17 mouse cellular contexts compared by ENCODE assay signal in the genomic region with DNA sequence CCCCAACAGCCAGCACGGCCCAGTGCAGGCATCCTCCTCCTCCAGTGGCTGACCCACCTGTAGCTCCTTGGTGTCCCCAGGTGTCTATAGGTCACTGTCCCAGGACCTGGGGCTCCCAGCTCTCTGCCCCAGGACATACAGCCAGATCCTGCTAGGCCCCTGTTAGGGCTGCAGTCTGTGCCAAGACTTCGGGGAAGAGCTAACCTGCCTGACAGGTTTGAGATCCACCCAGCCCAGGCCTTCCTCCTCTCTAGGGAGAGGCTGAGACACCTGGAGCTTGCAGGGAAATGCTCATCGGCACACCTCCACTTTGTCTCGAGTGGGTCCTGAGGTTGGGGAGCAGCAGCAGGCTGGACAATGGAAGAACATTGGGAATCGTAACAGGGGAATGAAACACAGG. TPM values are rescaled to one million over a fixed set of nuclear protein-coding genes. Genes with fewer than 3 reads are reported as not detected.
A peak's percentile ranks its signal among the peaks of the same experiment; 100 is the strongest.
DNase-seq lines count a peak whose midpoint lies in the region; ATAC-seq and TF ChIP-seq lines count a peak whose summit lies in the region.
"Had no signal": no experiment of that assay in that cellular context is flagged by ENCODE, and none has a peak within 500 bp of the region (broad histone marks: within the 10 kb centered on the region; RNA-seq: fewer than 3 reads in every experiment).

No protein-coding gene starts in this region.

- no peak for ATAC-seq in limb, embryonic 13.5 days (ENCODE audit: low FRiP score, low read depth)
- ATAC-seq: CD4-positive, CD25-positive, alpha-beta regulatory T cell, adult 4 months; inflammation-experienced regulatory T-cells, adult 6 months; midbrain, embryonic 15.5 days had no signal

- H3K4me1 ChIP-seq in E14TG2a.4 (replicated peaks; ENCODE audit: low read depth, low read length) = peaks cover 58% of the 10 kb centered on the region
- H3K4me1 ChIP-seq in bone marrow macrophage, adult 2 months (ENCODE audit: control insufficient read depth, insufficient read depth, low read length) = peaks cover 42% of the 10 kb centered on the region
- peaks cover 16% of the 10 kb centered on the region for H3K4me1 ChIP-seq in limb, embryonic 13.5 days

- no peak for TF ChIP-seq POLR2A in bone marrow macrophage, adult 2 months (IDR thresholded peaks at IDR 0.05; ENCODE audit: borderline replicate concordance, low read depth, low read length)

- no peaks in the 10 kb centered on the region for H3K36me3 ChIP-seq in E14TG2a.4 (ENCODE audit: insufficient read depth, low read length)
- H3K36me3 ChIP-seq in limb, embryonic 13.5 days = no peaks in the 10 kb centered on the region
- H3K36me3 ChIP-seq: midbrain, embryonic 15.5 days; neural tube, embryonic 13.5 days had no signal

- peak; percentile 38 to 60 for DNase-seq in lung, adult 18-20 months
- DNase-seq in lung, postnatal 4 days = no peak
- DNase-seq in layer of hippocampus, postnatal 10 days (ENCODE audit: low spot score in 2 of 2) = no peak
- no peak for DNase-seq in ovary, adult 18-20 months (ENCODE audit: low spot score)
- DNase-seq in cerebellum, adult 9-11 months = no peak
- DNase-seq: adrenal gland, postnatal 10 days; heart, postnatal 36 days; thymus, postnatal 36 days had no signal

- no peak overlapping the region; the same call in 1 of the 2 replicates for H3K4me2 ChIP-seq in limb, embryonic 13.5 days (replicated peaks)
- H3K4me2 ChIP-seq: midbrain, embryonic 15.5 days; neural tube, embryonic 13.5 days had no signal

- no peak for TF ChIP-seq CTCF in E14TG2a.4 (conservative IDR thresholded peaks at IDR 0.05; ENCODE audit: low read length)
- no peak for TF ChIP-seq CTCF in bone marrow macrophage, adult 2 months (IDR thresholded peaks at IDR 0.05; ENCODE audit: low read depth, low read length)

- H3K27ac ChIP-seq in bone marrow macrophage, adult 2 months (ENCODE audit: insufficient read depth, low read depth, low read length) = peak overlapping the region; percentile 66
- no peak overlapping the region for H3K27ac ChIP-seq in limb, embryonic 13.5 days
- H3K27ac ChIP-seq: left cerebral cortex, adult 2 months; liver, embryonic 14.5 days; midbrain, embryonic 15.5 days; neural tube, embryonic 13.5 days had no signal

- no peaks in the 10 kb centered on the region for H3K9me3 ChIP-seq in E14TG2a.4 (ENCODE audit: low read length)
- no peaks in the 10 kb centered on the region for H3K9me3 ChIP-seq in limb, embryonic 13.5 days
- H3K9me3 ChIP-seq: midbrain, embryonic 15.5 days; neural tube, embryonic 13.5 days had no signal

- H3K4me3 ChIP-seq in E14TG2a.4 (replicated peaks; ENCODE audit: low read length) = peak overlapping the region; percentile 69
- peak overlapping the region; percentile 52; the same call in 1 of the 2 replicates for H3K4me3 ChIP-seq in bone marrow macrophage, adult 2 months (ENCODE audit: insufficient read depth, low read length)
- H3K4me3 ChIP-seq in limb, embryonic 13.5 days = no peak overlapping the region
- H3K4me3 ChIP-seq: left cerebral cortex, adult 2 months; midbrain, embryonic 15.5 days; neural tube, embryonic 13.5 days had no signal

- WGBS in limb, embryonic 13.5 days = 66% methylated on average over 5 of the region's 5 CpGs

- H3K27me3 ChIP-seq in E14TG2a.4 (ENCODE audit: insufficient read depth, low read length) = no peaks in the 10 kb centered on the region
- no peaks in the 10 kb centered on the region for H3K27me3 ChIP-seq in limb, embryonic 13.5 days
- H3K27me3 ChIP-seq: midbrain, embryonic 15.5 days; neural tube, embryonic 13.5 days had no signal

- H3K9ac ChIP-seq in limb, embryonic 13.5 days = peak overlapping the region; percentile 25; the same call in 1 of the 2 replicates
- H3K9ac ChIP-seq: liver, embryonic 14.5 days; midbrain, embryonic 15.5 days; neural tube, embryonic 13.5 days had no signal

RNA-seq across cellular contexts. Expression of gene Sbno2, which starts 0.6 kb away (rescaled TPM):
- polyA plus RNA-seq in bone marrow macrophage, adult 2 months (2012; ENCODE audit: insufficient read depth, insufficient read length, missing spikeins) = 54.5 and 55.8 TPM in 2 replicates
- 13.5 and 15.2 TPM in 2 replicates for polyA plus RNA-seq in limb, embryonic 13.5 days (2015; fragmentation: Nextera tagmentation; extraction: Ambion mirVana)
- total RNA-seq in layer of hippocampus, postnatal 10 days (2021) = 10 to 100 TPM; 19.7 to 23.9 TPM

RNA-seq across cellular contexts. Expression of gene Stk11, which starts 9.7 kb away (rescaled TPM):
- polyA plus RNA-seq in bone marrow macrophage, adult 2 months (2012; ENCODE audit: insufficient read depth, insufficient read length, missing spikeins) = 104 TPM in 2 replicates
- polyA plus RNA-seq in limb, embryonic 13.5 days (2015; fragmentation: Nextera tagmentation; extraction: Ambion mirVana) = 17.1 and 17.4 TPM in 2 replicates
- total RNA-seq in layer of hippocampus, postnatal 10 days (2021) = 10 to 100 TPM; 77.1 to 88.3 TPM

RNA-seq across cellular contexts. Expression of gene Atp5d, which starts 32.5 kb away (rescaled TPM):
- 198 TPM in 2 replicates for polyA plus RNA-seq in bone marrow macrophage, adult 2 months (2012; ENCODE audit: insufficient read depth, insufficient read length, missing spikeins)
- 456 and 475 TPM in 2 replicates for polyA plus RNA-seq in limb, embryonic 13.5 days (2015; fragmentation: Nextera tagmentation; extraction: Ambion mirVana)
- total RNA-seq in layer of hippocampus, postnatal 10 days (2021) = 100 to 1,000 TPM; 385 to 392 TPM

RNA-seq across cellular contexts. Expression of gene Cbarp, which starts 34.7 kb away (rescaled TPM):
- 2.0 and 2.9 TPM in 2 replicates for polyA plus RNA-seq in bone marrow macrophage, adult 2 months (2012; ENCODE audit: insufficient read depth, insufficient read length, missing spikeins)
- polyA plus RNA-seq in limb, embryonic 13.5 days (2015; fragmentation: Nextera tagmentation; extraction: Ambion mirVana) = 7.4 and 8.1 TPM in 2 replicates
- 100 to 1,000 TPM; 360 to 374 TPM for total RNA-seq in layer of hippocampus, postnatal 10 days (2021)

RNA-seq across cellular contexts. Expression of gene Midn, which starts 42.1 kb away (rescaled TPM):
- 32.9 and 40.5 TPM in 2 replicates for polyA plus RNA-seq in bone marrow macrophage, adult 2 months (2012; ENCODE audit: insufficient read depth, insufficient read length, missing spikeins)
- polyA plus RNA-seq in limb, embryonic 13.5 days (2015; fragmentation: Nextera tagmentation; extraction: Ambion mirVana) = 22.9 and 23.2 TPM in 2 replicates
- total RNA-seq in layer of hippocampus, postnatal 10 days (2021) = 100 to 1,000 TPM; 112 to 128 TPM

Comparison
In these comparisons a context has a peak if more than half of its experiments do, and no peak if none do; other contexts are left out.
1. DNase-seq: peak in lung, adult 18-20 months (2 of 2); none in lung, postnatal 4 days (0 of 2), layer of hippocampus, postnatal 10 days (0 of 2), ovary, adult 18-20 months (single experiment) and cerebellum, adult 9-11 months (single experiment).